Mouse (Mus musculus) cerebellum, adult 2 months (tissue): ENCODE data around the gene Efnb3. TPM values are rescaled to one million over a fixed set of nuclear protein-coding genes. Genes with fewer than 3 reads are reported as not detected.

ENCODE experiments used
- DNase-seq, 2 experiments: peaks; one replicate each; pipeline ENCODE4 v3.0.0; 2021
- H3K27ac ChIP-seq: fragments of 200-500 bp; 2 replicates; pipeline ENCODE4 v1.5.1; 2012; ENCODE audit warnings: low read length, control low read depth, inconsistent platforms; ENCODE audit not compliant: insufficient read depth
- H3K27me3 ChIP-seq: fragments of 200-500 bp; 2 replicates; pipeline ENCODE4 v1.6.1; 2012; ENCODE audit warnings: inconsistent platforms, mild to moderate bottlenecking, low read length, moderate library complexity; ENCODE audit not compliant: control insufficient read depth, insufficient read depth
- H3K4me1 ChIP-seq: fragments of 200-500 bp; 2 replicates; pipeline ENCODE4 v1.6.1; 2011; ENCODE audit warnings: low read length; ENCODE audit not compliant: control insufficient read depth, insufficient read depth
- H3K4me3 ChIP-seq: fragments of 200-500 bp; replicated peaks from 2 replicates; pipeline ENCODE3; 2011; ENCODE audit warnings: mild to moderate bottlenecking, low read depth, low read length, control low read depth; ENCODE audit not compliant: insufficient read depth
- CTCF ChIP-seq: fragments of 200-500 bp; IDR thresholded peaks from 2 replicates; pipeline ENCODE4 v1.5.1; 2011; ENCODE audit warnings: low read depth, mild to moderate bottlenecking, control low read depth, low read length, moderate library complexity, borderline replicate concordance; ENCODE audit not compliant: insufficient read depth
- POLR2A ChIP-seq: fragments of 200-500 bp; IDR thresholded peaks from 2 replicates; pipeline ENCODE4 v1.6.1; 2011; ENCODE audit warnings: low read length, control low read depth, borderline replicate concordance; ENCODE audit not compliant: insufficient read depth
- WGBS: fragments of 180-500 bp; shearing (Covaris S2); methylation state at CpG from one replicate; pipeline ENCODE4 v1.1.7; 2018; 5-methylcytosine and 5-hydroxymethylcytosine counted together
- polyA plus RNA-seq: library from polyadenylated mRNA; depleted of rRNA; stranded (reverse); fragments of >200 nt; gene quantifications from 2 replicates; pipeline ENCODE4 v1.2.3, GENCODE M21; 2012

Gene Efnb3
- polyA plus RNA-seq, 1 experiment = 104 TPM

DNA sequence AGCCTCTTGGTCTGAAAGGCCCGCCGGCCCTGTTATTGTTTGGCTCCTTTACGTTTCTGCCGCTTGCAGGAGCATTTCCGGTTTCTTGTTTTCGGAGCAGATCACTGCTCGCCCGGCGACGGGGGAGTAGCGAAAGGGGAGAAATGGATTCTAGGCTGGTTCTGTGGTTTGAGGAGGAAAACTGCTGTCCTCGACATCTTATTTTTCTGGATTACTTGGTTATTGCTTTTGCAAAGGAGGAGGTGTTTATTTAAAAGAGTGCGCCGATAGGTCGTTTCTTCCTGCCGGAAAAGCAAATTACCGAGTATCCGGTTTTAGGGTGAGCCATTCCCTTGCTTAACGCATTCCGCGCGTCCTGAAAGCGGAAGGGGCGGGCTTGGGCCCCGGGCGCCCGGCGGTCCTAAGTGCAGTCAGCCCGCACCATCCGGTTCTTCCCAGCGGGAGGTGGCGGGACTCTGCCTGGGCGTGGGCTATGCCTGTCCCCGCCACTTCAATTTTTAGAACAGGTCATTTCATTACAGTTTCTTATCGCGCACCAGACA, 21.2 kb upstream of the Efnb3 start:
- TF ChIP-seq POLR2A (peak; percentile 34; the same call in 1 of the 2 replicates), CTCF (no peak)
- Histone ChIP-seq H3K27me3 (no peaks in the 10 kb centered on the region), H3K27ac (peak overlapping the region; percentile 97), H3K4me3 (peak overlapping the region; percentile 91), H3K4me1 (peaks cover 5% of the 10 kb centered on the region)
- WGBS = under 1% methylated on average over 36 of the region's 36 CpGs
- peak; percentile 93 to 96 for DNase-seq

GRCm38 (mm10) chr11:69580572-69581146, 20.7 kb upstream of the Efnb3 start:
- Histone ChIP-seq H3K27me3 (no peaks in the 10 kb centered on the region), H3K27ac (peak overlapping the region; percentile 97), H3K4me1 (peaks cover 5% of the 10 kb centered on the region), H3K4me3 (peak overlapping the region; percentile 91)
- WGBS = under 1% methylated on average over 25 of the region's 25 CpGs
- TF ChIP-seq CTCF (no peak), POLR2A (peak; percentile 38; the same call in 1 of the 2 replicates)
- DNase-seq = no peak

GRCm38 (mm10) chr11:69580091-69580514, 20.1 kb upstream of the Efnb3 start, which contains the start of the genes Wrap53 and Trp53:
Gene Wrap53 (minus strand): TSS chr11:69580255.
Gene Trp53 (plus strand): TSS chr11:69580359.
- under 1% methylated on average over 13 of the region's 13 CpGs for WGBS
- Histone ChIP-seq H3K27ac (peak within 1 kb of the TSS; percentile 97), H3K4me3 (peak within 1 kb of the TSS; percentile 91), H3K27me3 (no peaks in the 10 kb centered on the region), H3K4me1 (peaks cover 5% of the 10 kb centered on the region)
- no peak for TF ChIP-seq CTCF
- peak; percentile 44; the same call in 1 of the 2 replicates for TF ChIP-seq POLR2A
- peak; percentile 88 to 94 for DNase-seq

DNA sequence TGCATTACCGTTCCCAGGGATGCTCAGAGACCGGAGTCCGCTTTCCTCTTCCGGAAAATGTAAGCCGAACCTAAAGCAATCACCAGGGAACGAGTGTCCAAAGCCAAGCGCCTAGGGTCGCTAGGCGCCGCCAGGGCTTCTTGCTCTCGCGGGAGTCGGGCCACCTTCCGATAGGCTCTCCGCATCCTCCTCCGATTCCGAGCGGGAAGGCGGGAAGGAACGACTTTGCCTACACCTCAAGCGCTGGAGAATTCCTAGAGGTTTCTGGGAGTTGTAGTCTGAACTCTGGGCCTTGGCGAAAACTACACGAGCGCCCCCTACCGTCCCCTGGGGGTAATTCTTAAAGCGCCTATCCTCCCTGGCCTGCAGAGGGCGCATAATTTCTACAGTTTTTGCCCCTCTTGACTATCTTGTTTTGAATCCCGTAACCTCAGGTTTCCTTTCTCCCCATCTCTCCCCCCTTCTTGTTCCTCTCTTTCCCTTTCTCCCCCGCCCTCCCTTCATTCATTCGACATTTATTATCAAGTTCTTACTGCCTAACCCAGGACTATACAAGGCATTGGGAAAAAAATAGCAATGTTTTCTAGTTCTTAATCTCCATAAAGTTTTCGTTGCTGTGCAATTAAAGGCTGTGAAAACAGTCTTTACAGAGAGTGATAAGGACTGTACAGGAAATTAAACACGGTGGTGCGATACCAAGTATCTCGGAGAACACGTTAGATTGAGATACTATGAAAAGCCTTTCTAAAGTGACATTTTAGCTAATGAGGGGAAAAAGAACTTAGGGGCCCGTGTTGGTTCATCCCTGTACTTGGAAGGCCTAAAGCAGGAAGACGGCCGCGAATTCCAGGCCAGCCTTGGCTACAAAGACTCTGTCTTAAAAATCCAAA, 19.4 kb upstream of the Efnb3 start:
- peak overlapping the region; percentile 91 for H3K4me3 ChIP-seq
- peak overlapping the region; percentile 45 for H3K27ac ChIP-seq
- H3K27me3 ChIP-seq = no peaks in the 10 kb centered on the region
- TF ChIP-seq POLR2A (peak; percentile 68; the same call in 1 of the 2 replicates), CTCF (peak; percentile 98)
- peaks cover 5% of the 10 kb centered on the region for H3K4me1 ChIP-seq
- DNase-seq = peak; percentile 98 to 99
- WGBS = under 1% methylated on average over 39 of the region's 39 CpGs

DNA sequence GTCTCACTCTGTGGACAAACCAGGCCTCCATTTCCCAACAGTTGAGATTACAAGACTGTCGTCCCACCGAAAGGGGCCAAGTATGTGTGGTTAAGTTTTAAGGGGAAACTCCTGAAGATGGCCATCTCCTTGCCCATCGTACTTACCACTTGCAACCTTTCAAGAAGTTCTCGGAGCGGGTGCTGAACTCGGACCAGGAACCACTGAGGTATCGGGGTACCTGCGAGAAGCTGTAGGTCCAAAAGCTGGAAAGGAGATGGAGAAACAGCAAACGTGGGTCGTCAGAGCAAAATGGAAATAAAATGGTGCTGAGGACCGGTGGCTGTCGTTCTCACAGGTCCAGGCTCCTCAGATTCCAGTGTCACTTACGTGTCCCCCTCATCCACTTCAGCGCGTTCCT, 18.3 kb upstream of the Efnb3 start:
- 9% methylated on average over 15 of the region's 15 CpGs for WGBS
- peak in 1 of 2 experiments; percentile 25 for DNase-seq
- Histone ChIP-seq H3K4me1 (peaks cover 5% of the 10 kb centered on the region), H3K27ac (no peak overlapping the region; the same call in 1 of the 2 replicates), H3K4me3 (peak overlapping the region; percentile 91), H3K27me3 (no peaks in the 10 kb centered on the region)
- no peak for TF ChIP-seq POLR2A
- no peak for TF ChIP-seq CTCF

GRCm38 (mm10) chr11:69576307-69576706, 16.3 kb upstream of the Efnb3 start:
- H3K4me3 ChIP-seq = no peak overlapping the region
- TF ChIP-seq CTCF (no peak), POLR2A (no peak)
- 62% methylated on average over 5 of the region's 5 CpGs for WGBS
- peaks cover 5% of the 10 kb centered on the region; the same call in 1 of the 2 replicates for H3K4me1 ChIP-seq
- no peak overlapping the region for H3K27ac ChIP-seq
- H3K27me3 ChIP-seq = no peaks in the 10 kb centered on the region
- DNase-seq = no peak

DNA sequence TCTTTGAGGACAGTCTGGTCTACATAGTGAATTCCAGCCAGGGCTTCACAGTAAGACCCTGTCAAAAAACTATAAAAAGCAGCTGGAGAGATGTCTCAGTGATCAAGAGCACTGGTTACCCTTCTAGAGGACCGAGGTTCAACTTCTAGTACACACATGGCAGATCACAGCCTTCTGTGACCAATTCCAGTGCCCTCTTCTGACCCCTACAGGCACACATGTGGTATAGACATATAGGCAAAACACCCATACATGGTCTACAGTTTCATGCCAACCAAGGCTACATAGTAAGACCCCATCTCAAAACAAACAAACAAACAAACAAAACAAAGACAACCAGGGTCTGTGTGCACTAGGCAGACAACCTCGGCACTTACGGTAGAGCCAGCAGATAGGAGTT, 15.2 kb upstream of the Efnb3 start:
- Histone ChIP-seq H3K27ac (no peak overlapping the region), H3K27me3 (no peaks in the 10 kb centered on the region), H3K4me3 (no peak overlapping the region), H3K4me1 (peaks cover 5% of the 10 kb centered on the region; the same call in 1 of the 2 replicates)
- WGBS = 56% methylated on average over 3 of the region's 3 CpGs
- TF ChIP-seq POLR2A (no peak), CTCF (peak; percentile 55; the same call in 1 of the 2 replicates)
- DNase-seq = peak in 1 of 2 experiments; percentile 13
